Mouse (Mus musculus): Measurements from ENCODE around the gene Col19a1. TPM values are rescaled to one million over a fixed set of nuclear protein-coding genes. Genes with fewer than 3 reads are reported as not detected.
A peak's percentile ranks its signal among the peaks of the same experiment; 100 is the strongest.

Gene Col19a1
- polyA plus RNA-seq, 1 experiment from 2014 or later, result 0.45 TPM

- H3K36me3 ChIP-seq (replicated peaks; ENCODE audit: control insufficient read depth, insufficient read depth, low read depth, low read length), result no peaks in the 10 kb centered on the region
Measured at GRCm38 (mm10) chr1:24245700-24246375, 341.4 kb downstream of the Col19a1 start.

GRCm38 (mm10) chr1:24244931-24245330, 342.3 kb downstream of the Col19a1 start:
- H3K27ac ChIP-seq (replicated peaks; ENCODE audit: low read depth, low read length), result no peak overlapping the region
- no peak for ATAC-seq (replicated peaks; ENCODE audit: insufficient number of reproducible peaks, low FRiP score, low TSS enrichment, low read depth)
- H3K9me3 ChIP-seq (replicated peaks; ENCODE audit: control insufficient read depth, low read length), result no peaks in the 10 kb centered on the region
- no peak overlapping the region for H3K9ac ChIP-seq (replicated peaks; ENCODE audit: low read length)
- H3K4me1 ChIP-seq (ENCODE audit: control insufficient read depth, insufficient read depth, low read length), result no peaks in the 10 kb centered on the region
- H3K4me3 ChIP-seq (ENCODE audit: low read depth, low read length), result no peak overlapping the region
- H3K4me2 ChIP-seq (ENCODE audit: low read depth, low read length), result no peak overlapping the region
- DNase-seq (ENCODE audit: low spot score), result no peak
- WGBS, result 83% methylated on average over 10 of the region's 10 CpGs
- no peaks in the 10 kb centered on the region for H3K36me3 ChIP-seq (replicated peaks; ENCODE audit: control insufficient read depth, insufficient read depth, low read depth, low read length)
- H3K27me3 ChIP-seq (ENCODE audit: control insufficient read depth, insufficient read depth, low read length), result no peaks in the 10 kb centered on the region

More at GRCm38 (mm10) chr1:24245700-24246375, 341.4 kb downstream of the Col19a1 start:
- Histone ChIP-seq H3K4me2 (ENCODE audit: low read depth, low read length) (no peak overlapping the region), H3K27ac (replicated peaks; ENCODE audit: low read depth, low read length) (no peak overlapping the region), H3K9ac (replicated peaks; ENCODE audit: low read length) (no peak overlapping the region), H3K4me3 (ENCODE audit: low read depth, low read length) (no peak overlapping the region), H3K27me3 (ENCODE audit: control insufficient read depth, insufficient read depth, low read length) (no peaks in the 10 kb centered on the region), H3K4me1 (ENCODE audit: control insufficient read depth, insufficient read depth, low read length) (no peaks in the 10 kb centered on the region), H3K9me3 (replicated peaks; ENCODE audit: control insufficient read depth, low read length) (no peaks in the 10 kb centered on the region)
- ATAC-seq (replicated peaks; ENCODE audit: insufficient number of reproducible peaks, low FRiP score, low TSS enrichment, low read depth) (peak; percentile 74), DNase-seq (ENCODE audit: low spot score) (peak; percentile 46)
- 46% methylated on average over 13 of the region's 13 CpGs for WGBS

DNA sequence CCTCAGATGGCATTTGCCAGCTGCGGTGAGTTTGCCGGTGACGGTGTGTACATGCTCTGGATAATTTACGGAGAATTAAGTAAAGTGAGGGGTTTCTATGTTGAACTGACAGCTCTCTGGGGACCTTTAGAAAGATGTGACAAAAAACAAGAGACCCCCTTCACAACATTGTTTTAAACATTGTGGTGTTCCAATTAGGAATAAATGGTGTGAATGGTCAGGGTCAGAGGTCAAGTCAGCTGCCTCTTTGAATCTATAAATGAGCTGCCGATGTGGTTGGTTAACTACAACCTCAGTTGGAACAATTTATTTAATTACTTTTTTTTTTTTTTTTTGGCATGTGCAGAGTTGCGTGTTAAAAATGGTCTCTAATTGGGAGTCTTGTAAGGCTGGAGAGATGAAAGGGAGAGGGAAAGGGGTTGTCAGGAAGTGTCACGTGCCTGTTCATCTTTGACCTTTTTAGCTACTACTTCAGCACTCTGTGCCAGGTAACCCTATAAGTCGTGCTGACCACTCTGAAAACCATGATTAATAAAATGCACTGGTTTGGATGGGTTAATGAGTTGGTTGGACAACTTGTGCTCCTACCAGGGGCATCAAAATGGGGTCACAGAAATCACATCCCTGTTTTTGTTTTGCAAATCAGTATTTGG, 347.1 kb downstream of the Col19a1 start:
- no peak overlapping the region for H3K4me2 ChIP-seq (ENCODE audit: low read depth, low read length)
- ATAC-seq (replicated peaks; ENCODE audit: insufficient number of reproducible peaks, low FRiP score, low TSS enrichment, low read depth), result 0 out of 2 replicates have a peak, but pooled peaks have one; percentile 55
- no peaks in the 10 kb centered on the region for H3K4me1 ChIP-seq (ENCODE audit: control insufficient read depth, insufficient read depth, low read length)
- H3K27ac ChIP-seq (replicated peaks; ENCODE audit: low read depth, low read length), result no peak overlapping the region
- no peak overlapping the region for H3K9ac ChIP-seq (replicated peaks; ENCODE audit: low read length)
- no peak overlapping the region for H3K4me3 ChIP-seq (ENCODE audit: low read depth, low read length)
- H3K27me3 ChIP-seq (ENCODE audit: control insufficient read depth, insufficient read depth, low read length), result no peaks in the 10 kb centered on the region
- peak; percentile 43 for DNase-seq (ENCODE audit: low spot score)
- no peaks in the 10 kb centered on the region for H3K9me3 ChIP-seq (replicated peaks; ENCODE audit: control insufficient read depth, low read length)
- H3K36me3 ChIP-seq (replicated peaks; ENCODE audit: control insufficient read depth, insufficient read depth, low read depth, low read length), result no peaks in the 10 kb centered on the region
- 27% methylated on average over 8 of the region's 8 CpGs for WGBS

DNA sequence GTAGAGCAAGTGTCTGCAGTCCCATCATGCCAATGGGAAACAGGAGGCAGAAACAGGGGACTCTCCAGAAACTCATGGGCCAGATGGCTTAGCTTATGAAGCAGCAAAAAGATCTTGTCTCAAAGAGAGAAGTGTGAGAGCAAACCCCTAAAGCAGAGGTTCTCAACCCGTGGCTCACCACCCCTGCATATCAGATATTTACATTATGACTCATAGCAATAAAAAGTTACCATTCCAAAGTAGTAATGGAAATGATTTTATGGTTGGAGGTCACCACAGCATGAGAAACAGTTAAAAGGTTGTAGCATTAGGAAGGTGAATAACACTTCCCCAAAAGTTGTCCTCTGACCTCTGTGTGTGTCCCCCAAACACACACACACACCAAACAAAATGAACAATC, 350.9 kb downstream of the Col19a1 start:
- Histone ChIP-seq H3K27me3 (ENCODE audit: control insufficient read depth, insufficient read depth, low read length) (no peaks in the 10 kb centered on the region), H3K9ac (replicated peaks; ENCODE audit: low read length) (no peak overlapping the region), H3K4me3 (ENCODE audit: low read depth, low read length) (no peak overlapping the region), H3K27ac (replicated peaks; ENCODE audit: low read depth, low read length) (no peak overlapping the region), H3K4me1 (ENCODE audit: control insufficient read depth, insufficient read depth, low read length) (no peaks in the 10 kb centered on the region), H3K36me3 (replicated peaks; ENCODE audit: control insufficient read depth, insufficient read depth, low read depth, low read length) (no peaks in the 10 kb centered on the region), H3K4me2 (ENCODE audit: low read depth, low read length) (no peak overlapping the region), H3K9me3 (replicated peaks; ENCODE audit: control insufficient read depth, low read length) (no peaks in the 10 kb centered on the region)
- DNase-seq (ENCODE audit: low spot score) (no peak), ATAC-seq (replicated peaks; ENCODE audit: insufficient number of reproducible peaks, low FRiP score, low TSS enrichment, low read depth) (no peak)
- 73% methylated on average over 1 of the region's 1 CpGs for WGBS

DNA sequence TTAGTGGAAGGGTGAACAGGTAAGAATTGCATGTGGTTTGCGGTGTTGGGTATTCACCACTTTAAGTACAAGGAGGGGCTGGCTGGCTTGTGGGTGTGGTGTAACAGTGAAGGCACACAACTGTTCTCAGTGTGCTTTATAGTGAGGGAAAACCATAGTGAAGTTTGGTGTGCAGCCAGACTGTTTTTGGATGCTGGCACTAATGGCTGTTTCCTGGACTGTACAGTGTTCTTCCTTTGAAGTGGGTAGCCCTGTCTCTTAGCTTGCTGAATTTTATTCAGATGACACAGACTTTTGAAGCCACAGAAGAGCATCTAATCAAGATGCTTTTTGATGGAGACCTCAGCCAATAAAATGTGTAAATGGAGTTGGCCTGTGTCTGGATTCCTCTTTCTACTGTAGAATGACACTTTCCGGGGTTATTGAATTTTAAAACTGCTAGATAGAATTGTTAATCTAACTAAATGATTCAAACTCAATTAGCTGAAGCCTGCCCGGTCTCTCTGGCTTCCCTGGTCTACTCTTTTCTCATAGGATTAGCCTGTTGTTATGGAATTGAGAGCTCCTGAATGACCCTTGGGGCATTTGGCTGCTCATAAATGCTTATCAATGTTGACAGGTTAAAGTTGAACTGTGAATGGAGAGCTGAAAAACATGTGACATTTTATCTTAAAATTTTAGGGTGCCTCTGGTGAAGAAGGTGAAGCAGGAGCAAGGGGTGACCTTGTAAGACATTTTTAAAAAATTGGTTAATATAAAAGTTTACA, 355.6 kb downstream of the Col19a1 start:
- Histone ChIP-seq H3K9me3 (replicated peaks; ENCODE audit: control insufficient read depth, low read length) (no peaks in the 10 kb centered on the region), H3K36me3 (replicated peaks; ENCODE audit: control insufficient read depth, insufficient read depth, low read depth, low read length) (no peaks in the 10 kb centered on the region), H3K4me3 (ENCODE audit: low read depth, low read length) (no peak overlapping the region), H3K27ac (replicated peaks; ENCODE audit: low read depth, low read length) (no peak overlapping the region), H3K4me2 (ENCODE audit: low read depth, low read length) (no peak overlapping the region), H3K27me3 (ENCODE audit: control insufficient read depth, insufficient read depth, low read length) (no peaks in the 10 kb centered on the region), H3K4me1 (ENCODE audit: control insufficient read depth, insufficient read depth, low read length) (no peaks in the 10 kb centered on the region), H3K9ac (replicated peaks; ENCODE audit: low read length) (no peak overlapping the region)
- DNase-seq (ENCODE audit: low spot score), result no peak
- 50% methylated on average over 3 of the region's 3 CpGs for WGBS
- ATAC-seq (replicated peaks; ENCODE audit: insufficient number of reproducible peaks, low FRiP score, low TSS enrichment, low read depth), result no peak

DNA sequence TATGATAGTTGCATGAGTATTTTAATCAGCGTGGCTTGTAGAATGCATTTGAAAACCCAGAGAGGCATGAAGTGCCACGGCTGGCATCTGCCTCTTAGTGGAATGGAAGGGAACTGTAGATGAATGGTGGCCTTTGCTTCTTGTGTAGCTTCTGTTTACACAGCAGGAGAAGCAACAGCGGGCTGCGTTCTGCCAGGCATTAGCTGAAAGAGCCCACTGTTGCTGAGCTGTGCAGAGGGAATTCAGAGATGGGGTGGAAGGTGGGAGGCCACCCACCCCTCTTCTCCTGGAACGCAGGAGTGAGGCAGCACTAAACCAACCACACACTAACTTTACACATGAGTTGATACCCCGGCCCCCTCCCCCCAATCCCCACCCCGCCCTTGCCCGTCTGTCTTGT, 356.8 kb downstream of the Col19a1 start:
- H3K27ac ChIP-seq (replicated peaks; ENCODE audit: low read depth, low read length), result no peak overlapping the region
- no peak overlapping the region for H3K4me2 ChIP-seq (ENCODE audit: low read depth, low read length)
- no peaks in the 10 kb centered on the region for H3K36me3 ChIP-seq (replicated peaks; ENCODE audit: control insufficient read depth, insufficient read depth, low read depth, low read length)
- H3K9ac ChIP-seq (replicated peaks; ENCODE audit: low read length), result no peak overlapping the region
- WGBS, result 19% methylated on average over 8 of the region's 8 CpGs
- DNase-seq (ENCODE audit: low spot score), result peak; percentile 22
- H3K4me3 ChIP-seq (ENCODE audit: low read depth, low read length), result no peak overlapping the region
- H3K9me3 ChIP-seq (replicated peaks; ENCODE audit: control insufficient read depth, low read length), result no peaks in the 10 kb centered on the region
- H3K4me1 ChIP-seq (ENCODE audit: control insufficient read depth, insufficient read depth, low read length), result no peaks in the 10 kb centered on the region
- ATAC-seq (replicated peaks; ENCODE audit: insufficient number of reproducible peaks, low FRiP score, low TSS enrichment, low read depth), result peak; percentile 57; the same call in 1 of the 2 replicates
- H3K27me3 ChIP-seq (ENCODE audit: control insufficient read depth, insufficient read depth, low read length), result no peaks in the 10 kb centered on the region

GRCm38 (mm10) chr1:24229552-24229951, 357.7 kb downstream of the Col19a1 start:
- DNase-seq (ENCODE audit: low spot score) (no peak), ATAC-seq (replicated peaks; ENCODE audit: insufficient number of reproducible peaks, low FRiP score, low TSS enrichment, low read depth) (no peak)
- Histone ChIP-seq H3K4me2 (ENCODE audit: low read depth, low read length) (no peak overlapping the region), H3K27me3 (ENCODE audit: control insufficient read depth, insufficient read depth, low read length) (no peaks in the 10 kb centered on the region), H3K27ac (replicated peaks; ENCODE audit: low read depth, low read length) (no peak overlapping the region), H3K36me3 (replicated peaks; ENCODE audit: control insufficient read depth, insufficient read depth, low read depth, low read length) (no peaks in the 10 kb centered on the region), H3K4me3 (ENCODE audit: low read depth, low read length) (no peak overlapping the region), H3K9me3 (replicated peaks; ENCODE audit: control insufficient read depth, low read length) (no peaks in the 10 kb centered on the region), H3K4me1 (ENCODE audit: control insufficient read depth, insufficient read depth, low read length) (no peaks in the 10 kb centered on the region), H3K9ac (replicated peaks; ENCODE audit: low read length) (no peak overlapping the region)
- 77% methylated on average over 1 of the region's 1 CpGs for whole genome bisulfite sequencing

Data from embryonic facial prominence, embryonic 11.5 days (tissue).